Mouse (Mus musculus): ENCODE measurements around the gene Srd5a2.
"Not testable (repeated sequence)": the region's sequence is repeated elsewhere in the genome, so short reads cannot be mapped to it uniquely, and the experiment has no call there.

The Srd5a2 gene

GRCm38 (mm10) chr17:74047210-74048082, at the start of gene Srd5a2:
Gene Srd5a2, minus strand, starts transcription at chr17:74047916.
- in situ Hi-C loops (cut with MboI): no loop called here

GRCm38 (mm10) chr17:74088886-74089678, 41.4 kb upstream of the Srd5a2 start:
- in situ Hi-C loops (cut with MboI): no loop called here

GRCm38 (mm10) chr17:74088016-74088415, 40.3 kb upstream of the Srd5a2 start:
- in situ Hi-C loops (cut with MboI): no loop called here

GRCm38 (mm10) chr17:74083370-74083769, 35.7 kb upstream of the Srd5a2 start:
- in situ Hi-C loops (cut with MboI): no loop called here

- in situ Hi-C loops (cut with MboI): no loop called here
Measured at GRCm38 (mm10) chr17:74080076-74080615, 32.4 kb upstream of the Srd5a2 start.

- in situ Hi-C loops (cut with MboI): no loop called here
Measured at GRCm38 (mm10) chr17:74078776-74079495, 31.2 kb upstream of the Srd5a2 start.

GRCm38 (mm10) chr17:74073067-74073466, 25.4 kb upstream of the Srd5a2 start:
- in situ Hi-C loops (cut with MboI): not testable (repeated sequence)

- in situ Hi-C loops (cut with MboI): not testable (repeated sequence)
Measured at GRCm38 (mm10) chr17:74062763-74063162, 15.0 kb upstream of the Srd5a2 start.

GRCm38 (mm10) chr17:74048229-74048816, 607 bp upstream of the Srd5a2 start:
- in situ Hi-C loops (cut with MboI): no loop called here

- in situ Hi-C loops (cut with MboI): no loop called here
Measured at GRCm38 (mm10) chr17:74043754-74044153, 4.0 kb downstream of the Srd5a2 start.

- in situ Hi-C loops (cut with MboI): no loop called here
Measured at GRCm38 (mm10) chr17:74020526-74021203, 27.1 kb downstream of the Srd5a2 start.

- in situ Hi-C loops (cut with MboI): no loop called here
Measured at GRCm38 (mm10) chr17:74018281-74018680, 29.4 kb downstream of the Srd5a2 start.

- in situ Hi-C loops (cut with MboI): no loop called here
Measured at GRCm38 (mm10) chr17:74017649-74018048, 30.1 kb downstream of the Srd5a2 start.

- in situ Hi-C loops (cut with MboI): no loop called here
Measured at GRCm38 (mm10) chr17:74015128-74015527, 32.6 kb downstream of the Srd5a2 start.

- in situ Hi-C loops (cut with MboI): no loop called here
Measured at GRCm38 (mm10) chr17:74008680-74009079, 39.0 kb downstream of the Srd5a2 start.

- in situ Hi-C loops (cut with MboI): no loop called here
Measured at GRCm38 (mm10) chr17:74007001-74007400, 40.7 kb downstream of the Srd5a2 start.

- in situ Hi-C loops (cut with MboI): no loop called here
Measured at GRCm38 (mm10) chr17:74002396-74002795, 45.3 kb downstream of the Srd5a2 start.

- in situ Hi-C loops (cut with MboI): no loop called here
Measured at GRCm38 (mm10) chr17:73995907-73996645, 51.6 kb downstream of the Srd5a2 start.

- in situ Hi-C loops (cut with MboI): no loop called here
Measured at GRCm38 (mm10) chr17:73991264-73991663, 56.5 kb downstream of the Srd5a2 start.

- in situ Hi-C loops (cut with MboI): no loop called here
Measured at GRCm38 (mm10) chr17:73986571-73986970, 61.1 kb downstream of the Srd5a2 start.
